Mouse (Mus musculus) brain, embryonic 14.5 days (tissue): ENCODE measurements around the gene Tpcn2. TPM values are rescaled to one million over a fixed set of nuclear protein-coding genes. Genes with fewer than 3 reads are reported as not detected.

Experiments used
- DNase-seq: peaks from one replicate; pipeline ENCODE4 v3.0.0-alpha.2; 2011; ENCODE audit warnings: low read depth
- CTCF ChIP-seq: fragments of 200-500 bp; IDR thresholded peaks from 2 replicates; pipeline ENCODE4 v1.5.1; 2012; ENCODE audit warnings: inconsistent platforms, mild to moderate bottlenecking, moderate library complexity, borderline replicate concordance; ENCODE audit not compliant: insufficient read depth, insufficient read length; ENCODE audit errors: extremely low read depth
- POLR2A ChIP-seq: fragments of 200-500 bp; IDR thresholded peaks from 2 replicates; pipeline ENCODE4 v1.6.1; 2012; ENCODE audit warnings: mild to moderate bottlenecking, inconsistent platforms, borderline replicate concordance; ENCODE audit not compliant: poor library complexity, insufficient read depth, insufficient read length, severe bottlenecking; ENCODE audit errors: extremely low read depth
- polyA plus RNA-seq: library from polyadenylated mRNA; depleted of rRNA; stranded (reverse); fragments of >200 nt; gene quantifications from 2 replicates; pipeline ENCODE4 v1.2.3, GENCODE M21; 2012

The Tpcn2 gene
- polyA plus RNA-seq, 1 experiment: 10.5 TPM

- TF ChIP-seq POLR2A (no peak), CTCF (no peak)
- no peak for DNase-seq
Measured at GRCm38 (mm10) chr7:145292726-145293125, 8.9 kb upstream of the Tpcn2 start.

DNA sequence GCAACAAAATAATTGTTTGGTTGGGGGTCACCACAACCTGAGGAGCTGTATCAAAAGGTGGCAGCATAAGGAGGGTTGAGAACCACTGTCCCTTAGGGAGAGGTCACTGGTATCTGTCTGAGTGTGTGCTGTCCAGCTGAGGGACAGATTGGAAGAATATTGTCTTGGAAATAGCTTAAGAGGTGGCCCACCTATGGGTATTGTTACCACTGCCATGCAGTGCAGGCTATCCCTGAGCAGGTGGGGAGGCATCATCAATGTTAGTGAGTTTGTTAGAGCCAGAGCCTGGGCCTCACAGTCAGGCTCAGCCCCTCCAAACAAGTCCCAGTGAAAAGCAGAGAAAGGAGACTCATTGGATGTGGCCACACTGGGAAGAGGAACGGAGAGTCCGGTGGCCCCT, 8.0 kb upstream of the Tpcn2 start:
- TF ChIP-seq CTCF (no peak), POLR2A (no peak)
- DNase-seq: no peak

GRCm38 (mm10) chr7:145289302-145289701, 5.5 kb upstream of the Tpcn2 start:
- DNase-seq: peak; percentile 47

DNA sequence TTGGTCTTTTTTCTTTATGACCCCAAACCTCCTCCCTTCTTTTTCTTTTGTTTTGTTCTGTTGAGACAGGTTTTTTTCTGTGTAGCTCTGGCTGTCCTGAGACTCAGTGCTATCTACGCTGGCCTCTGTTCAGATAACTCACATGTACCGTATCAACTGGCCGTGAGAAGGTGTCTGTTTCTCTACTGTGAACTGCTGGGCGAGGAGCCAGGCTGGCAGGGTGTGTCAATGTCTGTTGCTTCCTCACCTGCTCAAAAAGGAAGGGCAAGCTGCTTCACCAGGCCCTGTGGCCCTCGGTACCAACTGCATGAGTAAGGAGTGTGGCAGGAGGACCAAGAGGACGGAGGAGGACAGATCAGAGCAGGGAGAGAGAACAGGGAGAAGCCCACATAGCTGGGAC, 3.6 kb upstream of the Tpcn2 start:
- no peak for DNase-seq
- no peak for TF ChIP-seq CTCF
- TF ChIP-seq POLR2A: no peak

More at GRCm38 (mm10) chr7:145289302-145289701, 5.5 kb upstream of the Tpcn2 start:
- TF ChIP-seq POLR2A: no peak
- peak; percentile 56 for TF ChIP-seq CTCF

DNA sequence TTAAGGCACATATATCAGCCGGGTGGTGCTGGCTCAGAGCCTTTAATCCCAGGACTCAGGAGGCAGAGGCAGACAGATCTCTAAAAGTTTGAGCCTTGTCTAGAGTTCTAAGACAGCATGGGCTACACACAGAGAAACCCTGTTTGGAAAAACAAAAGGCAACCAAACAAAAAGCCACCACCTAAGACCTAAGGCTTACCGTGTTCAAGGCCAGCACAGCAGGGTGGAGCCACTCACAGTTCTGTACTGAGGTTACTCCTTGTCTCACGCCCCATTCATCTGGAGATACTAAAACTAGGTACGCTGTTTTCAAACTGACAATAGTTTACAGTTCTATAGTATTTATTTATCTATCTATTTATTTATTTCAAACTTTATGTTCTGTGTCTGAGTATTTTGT, 1.7 kb upstream of the Tpcn2 start:
- no peak for TF ChIP-seq CTCF
- no peak for TF ChIP-seq POLR2A
- DNase-seq: no peak

DNA sequence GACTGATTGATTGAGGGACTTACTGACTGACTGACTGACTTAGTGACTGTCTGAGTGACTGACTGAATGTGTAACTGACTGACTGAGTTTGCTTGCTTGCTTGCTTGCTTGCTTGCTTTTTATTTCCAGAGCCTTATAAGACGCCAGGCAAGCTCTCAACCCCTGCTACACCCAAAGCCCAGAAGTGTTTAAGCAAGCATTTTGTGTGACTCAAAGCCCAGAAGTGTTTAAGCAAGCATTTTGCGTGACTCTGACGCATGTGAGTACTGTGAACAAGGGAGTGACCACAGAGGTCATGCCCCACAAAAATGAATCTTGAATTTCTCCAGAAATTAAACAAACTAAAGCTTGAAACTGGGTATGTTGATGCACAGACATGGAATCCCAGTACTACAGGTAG, 482 bp upstream of the Tpcn2 start:
- no peak for TF ChIP-seq POLR2A
- TF ChIP-seq CTCF: no peak

GRCm38 (mm10) chr7:145283041-145283440, 770 bp downstream of the Tpcn2 start:
- no peak for TF ChIP-seq POLR2A
- TF ChIP-seq CTCF: no peak
- no peak for DNase-seq

More for the DNA sequence above, 482 bp upstream of the Tpcn2 start:
- DNase-seq: no peak

- no peak for DNase-seq
- TF ChIP-seq POLR2A: no peak
- TF ChIP-seq CTCF: no peak
Measured at GRCm38 (mm10) chr7:145281396-145281795, 2.4 kb downstream of the Tpcn2 start.

DNA sequence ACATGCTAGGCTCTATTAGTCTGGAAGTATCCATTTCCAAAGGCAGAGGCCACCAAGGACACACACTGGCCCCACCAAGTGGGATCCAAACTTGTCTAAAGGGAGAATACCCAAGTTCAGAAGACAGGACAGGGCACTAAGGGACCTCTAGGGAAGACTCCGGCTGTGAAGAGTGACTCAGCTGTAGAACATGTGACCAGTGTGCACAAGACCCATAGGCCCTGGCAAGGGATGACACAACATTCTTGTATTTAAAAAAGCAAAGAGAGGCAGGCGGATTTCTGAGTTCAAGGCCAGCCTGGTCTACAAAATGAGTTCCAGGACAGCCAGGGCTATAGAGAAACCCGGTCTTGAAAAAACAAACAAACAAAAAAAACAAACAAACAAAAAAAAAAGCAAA, 8.3 kb downstream of the Tpcn2 start:
- TF ChIP-seq POLR2A (no peak), CTCF (no peak)
- no peak for DNase-seq

- TF ChIP-seq POLR2A: no peak
- no peak for TF ChIP-seq CTCF
- no peak for DNase-seq
Measured at GRCm38 (mm10) chr7:145270955-145271354, 12.9 kb downstream of the Tpcn2 start.

GRCm38 (mm10) chr7:145268890-145269289, 14.9 kb downstream of the Tpcn2 start:
- no peak for DNase-seq
- TF ChIP-seq POLR2A (no peak), CTCF (no peak)

- TF ChIP-seq CTCF (no peak), POLR2A (no peak)
Measured at GRCm38 (mm10) chr7:145266011-145266410, 17.8 kb downstream of the Tpcn2 start.

More at GRCm38 (mm10) chr7:145266011-145266410, 17.8 kb downstream of the Tpcn2 start:
- no peak for DNase-seq
